Mouse (Mus musculus) ES-E14 (cell line): ENCODE measurements around the gene Lrrn1. TPM values are rescaled to one million over a fixed set of nuclear protein-coding genes. Genes with fewer than 3 reads are reported as not detected.

Experiments used
- DNase-seq: peaks from one replicate; pipeline ENCODE4 v3.0.0-alpha.2; 2013; ENCODE audit warnings: low read depth, low spot score
- H3K27ac ChIP-seq: 2 replicates; pipeline ENCODE4 v1.5.1; 2012; ENCODE audit warnings: low read depth, mild to moderate bottlenecking, low read length, moderate library complexity, mixed read lengths; ENCODE audit not compliant: poor library complexity, insufficient read depth, severe bottlenecking
- H3K36me3 ChIP-seq: 2 replicates; pipeline ENCODE4 v1.6.1; 2012; ENCODE audit warnings: mild to moderate bottlenecking, low read length, moderate library complexity, mixed read lengths; ENCODE audit not compliant: control insufficient read depth, poor library complexity, insufficient read depth, severe bottlenecking
- H3K4me1 ChIP-seq, 2 experiments: fragments of 150-350 bp in 1 of 2; sonication (generic) in 1 of 2; 2 replicates each; pipeline ENCODE4 v1.6.1; 2012; ENCODE audit warnings: low read length in 2 of 2, mild to moderate bottlenecking in 1 of 2, mixed read lengths in 1 of 2; ENCODE audit not compliant: control insufficient read depth in 2 of 2, insufficient read depth in 2 of 2, poor library complexity in 1 of 2
- H3K4me3 ChIP-seq, 2 experiments: fragments of 150-350 bp in 1 of 2; sonication (generic) in 1 of 2; 2 replicates each; pipeline ENCODE4 v1.5.1; 2012; ENCODE audit warnings: low read length in 2 of 2, low read depth in 1 of 2, mild to moderate bottlenecking in 1 of 2, mixed read lengths in 1 of 2; ENCODE audit not compliant: insufficient read depth in 1 of 2, poor library complexity in 1 of 2, severe bottlenecking in 1 of 2
- H3K9ac ChIP-seq: 2 replicates; pipeline ENCODE4 v1.6.1; 2012; ENCODE audit warnings: low read depth, mild to moderate bottlenecking, low read length, mixed read lengths; ENCODE audit not compliant: poor library complexity, insufficient read depth, severe bottlenecking
- H3K9me3 ChIP-seq: fragments of 150-350 bp; sonication (generic); 2 replicates; pipeline ENCODE4 v1.6.1; 2012; ENCODE audit warnings: low read depth, mild to moderate bottlenecking, low read length; ENCODE audit not compliant: control insufficient read depth, insufficient read depth
- CHD2 ChIP-seq: IDR thresholded peaks from 2 replicates; pipeline ENCODE4 v1.6.1; 2014; ENCODE audit warnings: mild to moderate bottlenecking, low read depth, low read length, inconsistent platforms
- HCFC1 ChIP-seq: IDR thresholded peaks from 2 replicates; pipeline ENCODE4 v1.6.1; 2012; ENCODE audit warnings: low read length, inconsistent platforms, borderline replicate concordance; ENCODE audit not compliant: insufficient read depth
- MAFK ChIP-seq: IDR thresholded peaks from 2 replicates; pipeline ENCODE4 v1.6.1; 2014; ENCODE audit warnings: mild to moderate bottlenecking, low read depth, low read length, inconsistent platforms; ENCODE audit not compliant: insufficient read depth
- ZC3H11A ChIP-seq: IDR thresholded peaks from 2 replicates; pipeline ENCODE4 v1.6.1; 2012; ENCODE audit warnings: low read depth, mild to moderate bottlenecking, inconsistent platforms, low read length, borderline replicate concordance
- ZNF384 ChIP-seq: IDR thresholded peaks from 2 replicates; pipeline ENCODE4 v1.6.1; 2012; ENCODE audit warnings: low read depth, low read length, inconsistent platforms
- in situ Hi-C, 2 experiments: fragments of 600-800 bp; cut with MboI; formaldehyde crosslinking; loops; one replicate each; pipeline ENCODE4 v1.15.1; 2025; ENCODE audit warnings: low sequenced_read_pairs in 2 of 2, inconsistent platforms in 1 of 2; ENCODE audit not compliant: unreplicated experiment in 2 of 2
- total RNA-seq: library from RNA; depleted of rRNA; stranded (reverse); fragments of 300-350 nt; gene quantifications from 2 replicates; pipeline ENCODE4 v1.2.3, GENCODE M21; 2012

Lrrn1 gene
- total RNA-seq, 1 experiment = 1.1 TPM

DNA sequence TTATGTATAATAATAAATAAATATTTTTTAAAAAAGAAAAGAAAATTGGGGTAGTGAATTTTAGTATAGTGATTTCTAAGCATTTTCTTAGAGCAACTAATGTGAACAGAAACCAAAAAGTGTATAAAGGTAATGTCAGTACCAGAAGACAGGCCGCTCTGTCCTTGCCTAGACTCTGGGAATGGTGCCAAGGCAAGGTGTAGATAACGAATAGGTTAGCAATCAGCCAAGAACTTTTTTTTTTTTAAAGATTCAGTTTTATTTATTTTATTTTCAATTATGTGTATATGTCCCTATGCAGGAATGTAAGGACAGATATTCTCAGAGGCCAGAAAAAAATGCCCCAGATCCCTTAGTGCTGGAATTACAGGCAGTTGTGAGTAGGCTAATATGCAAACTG lies 5.6 kb upstream of the Lrrn1 start:
- in situ Hi-C loops = no loop called here
- Histone ChIP-seq H3K4me3 (no peak overlapping the region), H3K4me1 (no peaks in the 10 kb centered on the region), H3K9me3 (no peaks in the 10 kb centered on the region), H3K9ac (no peak overlapping the region), H3K36me3 (no peaks in the 10 kb centered on the region), H3K27ac (no peak overlapping the region)
- no peak for DNase-seq
- TF ChIP-seq MAFK (no peak), ZNF384 (no peak), ZC3H11A (no peak), CHD2 (no peak), HCFC1 (no peak)

GRCm38 (mm10) chr6:107529911-107530431 lies 403 bp downstream of the Lrrn1 start:
- Histone ChIP-seq H3K27ac (no peak overlapping the region), H3K4me1 (peaks cover 2 to 6% of the 10 kb centered on the region in 2 experiments; a peak in 3 of 4 replicates), H3K4me3 (peak overlapping the region; percentile 70 to 73), H3K9ac (peak overlapping the region; percentile 15), H3K36me3 (no peaks in the 10 kb centered on the region), H3K9me3 (no peaks in the 10 kb centered on the region)
- in situ Hi-C loops = no loop called here
- no peak for DNase-seq
- TF ChIP-seq MAFK = no peak
- no peak for TF ChIP-seq ZC3H11A
- TF ChIP-seq HCFC1 = no peak
- no peak for TF ChIP-seq CHD2
- TF ChIP-seq ZNF384 = no peak

GRCm38 (mm10) chr6:107530621-107531285 lies 1.2 kb downstream of the Lrrn1 start:
- TF ChIP-seq MAFK (no peak), ZNF384 (no peak), CHD2 (no peak), HCFC1 (no peak)
- DNase-seq = no peak
- in situ Hi-C loops = no loop called here
- Histone ChIP-seq H3K36me3 (no peaks in the 10 kb centered on the region), H3K9me3 (no peaks in the 10 kb centered on the region), H3K4me3 (peak overlapping the region; percentile 70 to 73; a peak in 3 of 4 replicates), H3K27ac (no peak overlapping the region), H3K4me1 (peaks cover 2 to 6% of the 10 kb centered on the region in 2 experiments; a peak in 3 of 4 replicates), H3K9ac (no peak overlapping the region)

DNA sequence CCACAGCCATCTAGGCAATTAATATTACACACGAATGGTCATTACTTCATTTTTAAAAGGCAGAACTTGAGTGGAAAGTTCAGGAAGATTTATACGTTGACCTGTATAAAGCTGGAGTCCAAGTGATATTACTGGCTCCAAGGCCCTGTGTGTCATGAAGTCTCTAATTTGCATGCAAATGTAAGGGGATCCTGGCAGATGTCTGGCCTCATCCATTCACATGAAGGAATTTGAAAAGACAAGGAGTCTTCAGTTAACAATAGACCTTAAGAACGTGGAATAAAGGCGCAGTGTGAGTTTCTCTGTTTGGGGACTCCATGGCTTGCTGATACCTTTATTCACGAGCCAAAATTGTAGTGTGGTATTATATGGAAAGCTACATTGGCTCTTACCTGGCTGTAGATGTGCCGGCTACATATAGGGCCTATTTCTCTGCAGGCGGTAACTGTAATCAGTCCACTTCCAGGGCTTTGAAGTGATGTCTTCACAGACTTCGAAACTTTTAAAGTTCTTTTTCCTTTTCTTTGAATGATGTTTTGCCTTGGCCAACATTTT lies 2.0 kb downstream of the Lrrn1 start:
- no peaks in the 10 kb centered on the region for H3K36me3 ChIP-seq
- H3K4me1 ChIP-seq = peaks cover 2 to 6% of the 10 kb centered on the region in 2 experiments; a peak in 3 of 4 replicates
- H3K9ac ChIP-seq = no peak overlapping the region
- no peaks in the 10 kb centered on the region for H3K9me3 ChIP-seq
- no peak overlapping the region for H3K27ac ChIP-seq
- in situ Hi-C loops = no loop called here
- no peak for TF ChIP-seq ZNF384
- no peak for TF ChIP-seq CHD2
- TF ChIP-seq MAFK = no peak
- no peak for TF ChIP-seq ZC3H11A
- TF ChIP-seq HCFC1 = no peak
- H3K4me3 ChIP-seq = no peak overlapping the region
- DNase-seq = no peak
